Mouse (Mus musculus): Measurements from ENCODE around the gene Acsl5.

DNA sequence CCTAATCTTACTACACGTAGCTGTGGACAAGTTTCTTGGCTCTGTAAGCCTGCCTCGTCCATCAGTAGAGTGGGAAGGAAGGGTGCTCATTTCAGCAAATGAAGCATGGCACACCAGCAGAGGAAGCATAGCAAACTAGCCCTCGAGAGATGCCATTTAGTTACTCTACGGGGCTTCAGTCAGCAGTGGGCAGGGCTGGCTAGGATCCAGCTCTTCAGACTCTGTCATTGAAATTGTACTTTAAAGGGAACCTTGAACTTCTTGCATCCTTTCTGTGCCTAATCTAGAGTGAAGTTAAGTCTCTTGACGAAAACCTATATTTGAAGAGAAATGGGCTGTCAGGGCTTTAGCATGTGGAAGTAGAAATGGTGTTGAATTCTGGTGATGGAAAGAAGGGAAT, 67.8 kb downstream of the Acsl5 start:
- no peak for TF ChIP-seq CTCF (IDR thresholded peaks at IDR 0.05; ENCODE audit: extremely low read depth, insufficient read length, insufficient replicate concordance, low read depth, low read length)
- TF ChIP-seq POLR2A (IDR thresholded peaks at IDR 0.05; ENCODE audit: low read depth, low read length) = no peak
